Mouse (Mus musculus): ENCODE measurements around the gene Slmap. TPM values are rescaled to one million over a fixed set of nuclear protein-coding genes. Genes with fewer than 3 reads are reported as not detected.

Gene Slmap
- polyA plus RNA-seq, 1 experiment from 2014 or later, result 144 TPM

- Histone ChIP-seq H3K4me3 (ENCODE audit: low read length) (no peak overlapping the region), H3K9ac (ENCODE audit: low read length) (no peak overlapping the region), H3K9me3 (replicated peaks; ENCODE audit: control insufficient read depth, low read length) (no peaks in the 10 kb centered on the region), H3K4me1 (ENCODE audit: control insufficient read depth, insufficient read depth, low read length) (0 out of 2 replicates have a peak, but pooled peaks cover 3% of the 10 kb centered on the region), H3K36me3 (ENCODE audit: control insufficient read depth, insufficient read depth) (no peaks in the 10 kb centered on the region), H3K4me2 (ENCODE audit: low read depth, low read length) (no peak overlapping the region), H3K27me3 (ENCODE audit: control insufficient read depth, insufficient read depth, low read length) (no peaks in the 10 kb centered on the region), H3K27ac (ENCODE audit: low read length) (no peak overlapping the region)
- WGBS, result 88% methylated on average over 2 of the region's 2 CpGs
- ATAC-seq (replicated peaks; ENCODE audit: extremely low read depth, insufficient read depth, low FRiP score), result no peak
These were observed 34.4 kb downstream of the Slmap start for GRCm38 (mm10) chr14:26500136-26500933.

GRCm38 (mm10) chr14:26495021-26495420 lies 39.7 kb downstream of the Slmap start:
- H3K4me2 ChIP-seq (ENCODE audit: low read depth, low read length), result no peak overlapping the region
- H3K4me1 ChIP-seq (ENCODE audit: control insufficient read depth, insufficient read depth, low read length), result peaks cover 9% of the 10 kb centered on the region
- H3K9ac ChIP-seq (ENCODE audit: low read length), result no peak overlapping the region
- no peaks in the 10 kb centered on the region for H3K9me3 ChIP-seq (replicated peaks; ENCODE audit: control insufficient read depth, low read length)
- H3K27ac ChIP-seq (ENCODE audit: low read length), result no peak overlapping the region
- H3K4me3 ChIP-seq (ENCODE audit: low read length), result no peak overlapping the region
- ATAC-seq (replicated peaks; ENCODE audit: extremely low read depth, insufficient read depth, low FRiP score), result no peak
- H3K27me3 ChIP-seq (ENCODE audit: control insufficient read depth, insufficient read depth, low read length), result no peaks in the 10 kb centered on the region
- WGBS, result 91% methylated on average over 1 of the region's 1 CpGs
- H3K36me3 ChIP-seq (ENCODE audit: control insufficient read depth, insufficient read depth), result no peaks in the 10 kb centered on the region

GRCm38 (mm10) chr14:26491150-26491549 lies 43.6 kb downstream of the Slmap start:
- WGBS, result 24% methylated on average over 2 of the region's 2 CpGs
- ATAC-seq (replicated peaks; ENCODE audit: extremely low read depth, insufficient read depth, low FRiP score), result peak; percentile 69; the same call in 1 of the 2 replicates
- H3K27ac ChIP-seq (ENCODE audit: low read length), result no peak overlapping the region
- H3K9me3 ChIP-seq (replicated peaks; ENCODE audit: control insufficient read depth, low read length), result no peaks in the 10 kb centered on the region
- H3K36me3 ChIP-seq (ENCODE audit: control insufficient read depth, insufficient read depth), result no peaks in the 10 kb centered on the region
- H3K27me3 ChIP-seq (ENCODE audit: control insufficient read depth, insufficient read depth, low read length), result no peaks in the 10 kb centered on the region
- no peak overlapping the region for H3K4me3 ChIP-seq (ENCODE audit: low read length)
- H3K4me1 ChIP-seq (ENCODE audit: control insufficient read depth, insufficient read depth, low read length), result peaks cover 15% of the 10 kb centered on the region
- no peak overlapping the region for H3K4me2 ChIP-seq (ENCODE audit: low read depth, low read length)
- no peak overlapping the region for H3K9ac ChIP-seq (ENCODE audit: low read length)

DNA sequence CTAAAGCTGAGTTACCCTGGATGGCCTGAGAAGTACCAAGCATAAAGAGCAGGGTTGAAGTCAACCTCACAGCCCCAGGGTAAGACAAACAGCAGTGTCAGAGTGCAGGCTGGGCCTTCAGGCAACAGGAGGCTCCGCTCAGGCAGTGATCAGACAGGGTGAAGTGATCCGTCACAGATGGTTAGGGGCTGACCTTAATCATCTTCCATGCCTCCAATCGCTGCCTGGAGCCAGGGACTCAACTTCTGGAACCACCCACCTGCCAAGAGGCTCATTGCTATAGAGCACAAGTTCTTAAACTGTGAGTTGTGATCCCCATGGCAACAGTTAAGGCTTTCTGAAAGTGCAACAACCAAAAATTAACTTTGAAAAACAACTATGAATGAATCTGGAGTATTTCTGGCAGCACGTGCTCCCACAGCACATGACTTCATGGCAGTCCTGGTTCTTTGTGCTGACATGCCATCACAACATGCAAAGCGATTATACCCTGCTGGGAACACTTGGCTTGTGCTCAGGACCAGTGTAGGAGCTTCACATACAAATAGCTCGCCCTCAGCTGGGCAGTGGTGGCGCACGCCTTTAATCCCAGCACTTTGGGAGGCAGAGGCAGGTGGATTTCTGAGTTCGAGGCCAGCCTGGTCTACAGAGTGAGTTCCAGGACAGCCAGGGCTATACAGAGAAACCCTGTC lies 46.3 kb downstream of the Slmap start:
- no peak overlapping the region for H3K4me3 ChIP-seq (ENCODE audit: low read length)
- H3K9me3 ChIP-seq (replicated peaks; ENCODE audit: control insufficient read depth, low read length), result no peaks in the 10 kb centered on the region
- H3K4me2 ChIP-seq (ENCODE audit: low read depth, low read length), result no peak overlapping the region
- no peak for ATAC-seq (replicated peaks; ENCODE audit: extremely low read depth, insufficient read depth, low FRiP score)
- peaks cover 9% of the 10 kb centered on the region; the same call in 1 of the 2 replicates for H3K4me1 ChIP-seq (ENCODE audit: control insufficient read depth, insufficient read depth, low read length)
- H3K27ac ChIP-seq (ENCODE audit: low read length), result peak overlapping the region; percentile 40; the same call in 1 of the 2 replicates
- WGBS, result 70% methylated on average over 9 of the region's 9 CpGs
- H3K9ac ChIP-seq (ENCODE audit: low read length), result no peak overlapping the region; the same call in 1 of the 2 replicates
- H3K36me3 ChIP-seq (ENCODE audit: control insufficient read depth, insufficient read depth), result no peaks in the 10 kb centered on the region
- no peaks in the 10 kb centered on the region for H3K27me3 ChIP-seq (ENCODE audit: control insufficient read depth, insufficient read depth, low read length)

DNA sequence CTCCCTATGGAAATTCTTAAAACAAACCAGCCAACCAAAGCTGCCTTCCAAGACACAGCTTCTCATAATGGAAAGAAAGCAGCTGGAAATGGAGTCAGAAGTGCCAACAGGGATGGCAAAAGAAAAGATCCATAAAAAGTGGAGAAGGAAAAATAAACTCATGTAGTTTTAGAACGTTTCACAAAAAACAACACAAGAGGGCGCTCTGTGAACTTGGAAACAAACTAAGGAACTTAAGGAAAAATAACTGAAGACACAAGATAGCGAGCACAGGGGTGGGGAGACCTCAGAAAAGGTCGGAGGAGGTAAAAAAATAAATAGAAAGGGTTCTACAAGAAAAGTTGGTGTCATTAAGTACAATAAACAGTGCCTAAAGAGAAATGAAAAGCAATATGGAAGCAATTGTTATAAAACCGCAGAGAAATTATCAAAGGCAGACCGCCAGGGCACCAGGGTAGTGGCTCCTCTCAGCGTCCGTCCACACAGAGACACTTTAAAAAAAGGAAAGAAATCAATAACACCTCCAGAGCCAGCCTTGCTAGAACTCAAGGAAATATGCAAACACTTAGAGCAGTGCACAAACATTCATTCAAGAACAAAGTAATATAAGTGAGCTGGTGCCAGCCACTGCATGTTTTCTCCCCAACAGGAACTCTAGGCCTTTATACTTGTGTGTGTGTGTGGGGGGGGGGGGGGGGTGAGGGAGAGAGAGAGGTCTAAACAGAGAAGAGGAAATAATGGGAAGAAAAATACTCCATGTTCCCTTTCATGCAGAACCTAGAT lies 48.1 kb downstream of the Slmap start:
- Histone ChIP-seq H3K4me1 (ENCODE audit: control insufficient read depth, insufficient read depth, low read length) (peaks cover 9% of the 10 kb centered on the region; the same call in 1 of the 2 replicates), H3K4me3 (ENCODE audit: low read length) (no peak overlapping the region), H3K36me3 (ENCODE audit: control insufficient read depth, insufficient read depth) (no peaks in the 10 kb centered on the region), H3K9me3 (replicated peaks; ENCODE audit: control insufficient read depth, low read length) (no peaks in the 10 kb centered on the region), H3K9ac (ENCODE audit: low read length) (no peak overlapping the region), H3K4me2 (ENCODE audit: low read depth, low read length) (no peak overlapping the region), H3K27me3 (ENCODE audit: control insufficient read depth, insufficient read depth, low read length) (no peaks in the 10 kb centered on the region), H3K27ac (ENCODE audit: low read length) (no peak overlapping the region)
- ATAC-seq (replicated peaks; ENCODE audit: extremely low read depth, insufficient read depth, low FRiP score), result no peak
- 44% methylated on average over 8 of the region's 8 CpGs for WGBS

GRCm38 (mm10) chr14:26481457-26481856 lies 53.3 kb downstream of the Slmap start:
- Histone ChIP-seq H3K4me2 (ENCODE audit: low read depth, low read length) (no peak overlapping the region), H3K36me3 (ENCODE audit: control insufficient read depth, insufficient read depth) (no peaks in the 10 kb centered on the region)

DNA sequence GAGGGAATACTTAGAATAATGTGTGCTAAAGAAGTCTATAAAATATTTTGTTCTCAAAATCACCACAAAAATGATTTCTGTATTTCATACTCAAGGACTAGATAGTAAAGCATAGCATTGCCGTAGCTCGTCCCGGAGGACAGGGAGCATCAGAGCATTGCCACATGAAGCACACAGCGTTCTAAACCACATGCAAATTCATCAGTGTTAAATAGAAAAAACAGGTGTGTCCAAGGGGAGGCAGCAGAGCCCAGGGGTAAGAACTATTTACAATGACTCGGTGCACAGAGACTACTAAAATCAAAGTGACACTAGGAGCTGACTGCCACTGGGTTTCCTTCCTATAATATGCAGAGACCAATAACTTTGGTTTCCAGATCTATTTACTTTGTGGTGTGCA lies 57.0 kb downstream of the Slmap start:
- no peak overlapping the region for H3K4me2 ChIP-seq (ENCODE audit: low read depth, low read length)
- H3K4me1 ChIP-seq (ENCODE audit: control insufficient read depth, insufficient read depth, low read length), result no peaks in the 10 kb centered on the region
- H3K9ac ChIP-seq (ENCODE audit: low read length), result no peak overlapping the region
- 95% methylated on average over 5 of the region's 5 CpGs for WGBS
- no peaks in the 10 kb centered on the region for H3K9me3 ChIP-seq (replicated peaks; ENCODE audit: control insufficient read depth, low read length)
- no peaks in the 10 kb centered on the region for H3K36me3 ChIP-seq (ENCODE audit: control insufficient read depth, insufficient read depth)
- ATAC-seq (replicated peaks; ENCODE audit: extremely low read depth, insufficient read depth, low FRiP score), result no peak
- H3K27ac ChIP-seq (ENCODE audit: low read length), result no peak overlapping the region
- H3K27me3 ChIP-seq (ENCODE audit: control insufficient read depth, insufficient read depth, low read length), result no peaks in the 10 kb centered on the region
- no peak overlapping the region for H3K4me3 ChIP-seq (ENCODE audit: low read length)

More at GRCm38 (mm10) chr14:26481457-26481856, 53.3 kb downstream of the Slmap start:
- H3K4me1 ChIP-seq (ENCODE audit: control insufficient read depth, insufficient read depth, low read length), result no peaks in the 10 kb centered on the region
- H3K9me3 ChIP-seq (replicated peaks; ENCODE audit: control insufficient read depth, low read length), result no peaks in the 10 kb centered on the region
- H3K4me3 ChIP-seq (ENCODE audit: low read length), result no peak overlapping the region
- no peaks in the 10 kb centered on the region for H3K27me3 ChIP-seq (ENCODE audit: control insufficient read depth, insufficient read depth, low read length)
- no peak overlapping the region for H3K9ac ChIP-seq (ENCODE audit: low read length)
- ATAC-seq (replicated peaks; ENCODE audit: extremely low read depth, insufficient read depth, low FRiP score), result no peak
- no peak overlapping the region for H3K27ac ChIP-seq (ENCODE audit: low read length)
- 95% methylated on average over 1 of the region's 1 CpGs for WGBS

DNA sequence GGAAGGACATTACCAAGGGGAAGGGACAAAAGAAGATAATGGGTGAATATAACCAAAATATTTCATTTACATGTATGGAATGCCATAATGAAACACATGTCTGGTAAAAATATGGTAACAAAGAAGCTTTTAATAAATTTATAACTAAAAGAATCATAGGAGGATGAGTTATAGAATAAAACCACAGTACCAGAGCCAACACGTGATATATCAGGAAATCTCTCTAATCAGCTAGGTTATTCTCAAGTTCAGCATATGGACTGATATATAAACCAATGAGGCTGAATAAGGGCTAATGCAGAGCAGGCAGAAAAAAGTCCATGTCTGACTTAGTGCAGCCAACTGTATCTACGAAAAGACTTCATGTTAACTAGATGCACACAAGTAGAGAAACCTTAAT lies 58.3 kb downstream of the Slmap start:
- Histone ChIP-seq H3K27me3 (ENCODE audit: control insufficient read depth, insufficient read depth, low read length) (no peaks in the 10 kb centered on the region), H3K4me2 (ENCODE audit: low read depth, low read length) (no peak overlapping the region), H3K4me3 (ENCODE audit: low read length) (no peak overlapping the region), H3K9ac (ENCODE audit: low read length) (no peak overlapping the region), H3K27ac (ENCODE audit: low read length) (no peak overlapping the region), H3K36me3 (ENCODE audit: control insufficient read depth, insufficient read depth) (no peaks in the 10 kb centered on the region), H3K4me1 (ENCODE audit: control insufficient read depth, insufficient read depth, low read length) (no peaks in the 10 kb centered on the region), H3K9me3 (replicated peaks; ENCODE audit: control insufficient read depth, low read length) (no peaks in the 10 kb centered on the region)
- WGBS, result 85% methylated on average over 2 of the region's 2 CpGs
- ATAC-seq (replicated peaks; ENCODE audit: extremely low read depth, insufficient read depth, low FRiP score), result no peak
